ENCODE assay signal across 9 mouse cellular contexts in the genomic region with DNA sequence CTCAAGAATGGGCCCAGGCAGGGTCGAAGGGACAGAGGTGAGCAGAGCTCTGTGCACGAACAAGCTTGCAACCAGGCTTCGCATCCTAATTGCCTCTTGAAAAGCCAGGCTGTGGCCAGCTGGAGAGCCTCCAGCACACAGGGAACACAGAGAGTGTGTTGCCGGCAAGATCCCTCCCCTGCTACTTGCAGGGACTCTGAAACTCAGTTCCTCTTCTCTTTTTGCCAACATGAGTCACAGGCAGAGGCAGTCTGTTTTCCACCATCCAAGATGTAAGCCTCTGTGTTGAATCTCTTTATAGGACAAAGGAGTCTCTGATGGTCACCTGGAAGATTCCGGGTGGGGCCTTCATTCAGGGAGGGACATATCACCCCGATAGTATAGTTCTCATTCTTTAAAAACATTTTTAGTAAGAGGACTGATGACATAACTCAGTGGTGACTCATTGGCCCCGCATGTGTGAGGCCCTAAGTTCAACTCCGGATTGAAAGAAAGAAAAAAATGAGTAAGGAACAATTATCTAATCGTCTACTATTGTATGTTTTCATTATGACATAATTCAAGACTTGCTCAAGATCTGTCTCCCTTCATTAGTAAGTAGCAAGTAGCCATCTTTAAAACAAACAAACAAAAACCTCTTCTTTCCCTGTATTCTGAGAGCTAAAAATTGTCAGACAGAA. TPM values are rescaled to one million over a fixed set of nuclear protein-coding genes. Genes with fewer than 3 reads are reported as not detected.
DNase-seq lines count a peak whose midpoint lies in the region; ATAC-seq and TF ChIP-seq lines count a peak whose summit lies in the region.
"Had no signal": no experiment of that assay in that cellular context is flagged by ENCODE, and none has a peak within 500 bp of the region (broad histone marks: within the 10 kb centered on the region; RNA-seq: fewer than 3 reads in every experiment).

No protein-coding gene starts in this region.

- peak overlapping the region; percentile 13 for H3K9ac ChIP-seq in embryonic facial prominence, embryonic 11.5 days (replicated peaks; ENCODE audit: low read length)
- no peak overlapping the region for H3K9ac ChIP-seq in heart, postnatal 0 days (replicated peaks; ENCODE audit: low read depth, low read length)
- H3K9ac ChIP-seq in lung, embryonic 14.5 days = no peak overlapping the region

- DNase-seq in right cerebral cortex, adult 18-20 months = peak; percentile 42
- no peak for DNase-seq in right cerebral cortex, postnatal 25 days
- peak; percentile 24 for DNase-seq in embryonic facial prominence, embryonic 11.5 days (ENCODE audit: low spot score)
- peak; percentile 67 for DNase-seq in heart, postnatal 0 days (ENCODE audit: low spot score)
- peak; percentile 89 for DNase-seq in lung, embryonic 14.5 days
- peak; percentile 28 for DNase-seq in retina, embryonic 14.5 days (ENCODE audit: low spot score)
- no peak for DNase-seq in kidney, adult 9 months
- DNase-seq in thymus, adult 2 months = no peak

- H3K27ac ChIP-seq in embryonic facial prominence, embryonic 11.5 days (replicated peaks; ENCODE audit: low read depth, low read length) = no peak overlapping the region; the same call in 1 of the 2 replicates
- H3K27ac ChIP-seq in heart, postnatal 0 days (ENCODE audit: low read depth) = no peak overlapping the region
- peak overlapping the region; percentile 88 for H3K27ac ChIP-seq in lung, embryonic 14.5 days (ENCODE audit: low read depth)
- no peak overlapping the region for H3K27ac ChIP-seq in thymus, adult 2 months (ENCODE audit: control insufficient read depth, insufficient read depth, low read length)
- H3K27ac ChIP-seq: left cerebral cortex, adult 2 months had no signal

- H3K4me1 ChIP-seq in embryonic facial prominence, embryonic 11.5 days (ENCODE audit: control insufficient read depth, insufficient read depth, low read length) = no peaks in the 10 kb centered on the region
- no peaks in the 10 kb centered on the region for H3K4me1 ChIP-seq in heart, postnatal 0 days (ENCODE audit: control insufficient read depth, insufficient read depth)
- 0 out of 2 replicates have a peak, but pooled peaks cover 2% of the 10 kb centered on the region for H3K4me1 ChIP-seq in lung, embryonic 14.5 days (ENCODE audit: insufficient read depth)
- peaks cover 2% of the 10 kb centered on the region; the same call in 1 of the 2 replicates for H3K4me1 ChIP-seq in thymus, adult 2 months (replicated peaks; ENCODE audit: control insufficient read depth, insufficient read depth, low read length)

- no peaks in the 10 kb centered on the region for H3K36me3 ChIP-seq in embryonic facial prominence, embryonic 11.5 days (replicated peaks; ENCODE audit: control insufficient read depth, insufficient read depth, low read depth, low read length)
- no peaks in the 10 kb centered on the region for H3K36me3 ChIP-seq in heart, postnatal 0 days (replicated peaks; ENCODE audit: control insufficient read depth, insufficient read depth, low read length)
- no peaks in the 10 kb centered on the region for H3K36me3 ChIP-seq in lung, embryonic 14.5 days (ENCODE audit: insufficient read depth)
- no peaks in the 10 kb centered on the region for H3K36me3 ChIP-seq in thymus, adult 2 months (ENCODE audit: control insufficient read depth, insufficient read depth, low read length)

- WGBS in embryonic facial prominence, embryonic 11.5 days = 58% methylated on average over 9 of the region's 9 CpGs
- 29% methylated on average over 9 of the region's 9 CpGs for WGBS in heart, postnatal 0 days
- 31% methylated on average over 9 of the region's 9 CpGs for WGBS in lung, embryonic 14.5 days
- 68% methylated on average over 9 of the region's 9 CpGs for WGBS in thymus, adult 2 months

- no peaks in the 10 kb centered on the region for H3K27me3 ChIP-seq in embryonic facial prominence, embryonic 11.5 days (ENCODE audit: control insufficient read depth, insufficient read depth, low read length)
- no peaks in the 10 kb centered on the region for H3K27me3 ChIP-seq in heart, postnatal 0 days (ENCODE audit: control insufficient read depth, insufficient read depth, low read length)
- no peaks in the 10 kb centered on the region for H3K27me3 ChIP-seq in lung, embryonic 14.5 days (ENCODE audit: insufficient read depth, low read length)
- H3K27me3 ChIP-seq in thymus, adult 2 months (ENCODE audit: control insufficient read depth, insufficient read depth, low read length) = no peaks in the 10 kb centered on the region

- no peak for TF ChIP-seq POLR2A in thymus, adult 2 months (IDR thresholded peaks at IDR 0.05; ENCODE audit: control insufficient read depth, extremely low read depth, insufficient read depth, low read length, poor library complexity)

- ATAC-seq in embryonic facial prominence, embryonic 11.5 days (replicated peaks; ENCODE audit: insufficient number of reproducible peaks, low FRiP score, low TSS enrichment, low read depth) = no peak
- ATAC-seq in heart, postnatal 0 days (ENCODE audit: insufficient read depth, low read depth) = peak; percentile 88
- ATAC-seq in lung, embryonic 14.5 days (ENCODE audit: insufficient read depth) = peak; percentile 87

- TF ChIP-seq EP300 in heart, postnatal 0 days (IDR thresholded peaks at IDR 0.05; ENCODE audit: low read depth) = no peak

- no peak overlapping the region for H3K4me3 ChIP-seq in embryonic facial prominence, embryonic 11.5 days (ENCODE audit: low read depth, low read length)
- H3K4me3 ChIP-seq in heart, postnatal 0 days (ENCODE audit: low read depth, low read length) = no peak overlapping the region
- H3K4me3 ChIP-seq in lung, embryonic 14.5 days (ENCODE audit: low read depth, low read length) = no peak overlapping the region
- H3K4me3 ChIP-seq in thymus, adult 2 months (ENCODE audit: control insufficient read depth, insufficient read depth, low read length) = no peak overlapping the region
- H3K4me3 ChIP-seq: left cerebral cortex, adult 2 months had no signal

- no peaks in the 10 kb centered on the region for H3K9me3 ChIP-seq in embryonic facial prominence, embryonic 11.5 days (replicated peaks; ENCODE audit: control insufficient read depth, low read length)
- H3K9me3 ChIP-seq in heart, postnatal 0 days (replicated peaks; ENCODE audit: control insufficient read depth, low read length) = no peaks in the 10 kb centered on the region
- H3K9me3 ChIP-seq in lung, embryonic 14.5 days (ENCODE audit: low read depth, low read length) = no peaks in the 10 kb centered on the region

- H3K4me2 ChIP-seq in embryonic facial prominence, embryonic 11.5 days (ENCODE audit: low read depth, low read length) = no peak overlapping the region
- peak overlapping the region; percentile 11; the same call in 1 of the 2 replicates for H3K4me2 ChIP-seq in heart, postnatal 0 days (ENCODE audit: low read depth, low read length)
- H3K4me2 ChIP-seq in lung, embryonic 14.5 days = peak overlapping the region; percentile 1; the same call in 1 of the 2 replicates

- no peak for TF ChIP-seq CTCF in heart, postnatal 0 days (IDR thresholded peaks at IDR 0.05; ENCODE audit: low read depth)
- no peak for TF ChIP-seq CTCF in lung, embryonic 14.5 days (IDR thresholded peaks at IDR 0.05; ENCODE audit: low read depth)
- no peak for TF ChIP-seq CTCF in thymus, adult 2 months (IDR thresholded peaks at IDR 0.05; ENCODE audit: borderline replicate concordance, control insufficient read depth, extremely low read depth, insufficient read depth, low read length, poor library complexity)

RNA-seq across cellular contexts. Expression of gene Il20rb, which starts 46.3 kb away (rescaled TPM):
- 0.86 and 1.2 TPM in 2 replicates for polyA plus RNA-seq in embryonic facial prominence, embryonic 11.5 days (2014; fragmentation: Nextera tagmentation; extraction: Ambion mirVana)
- total RNA-seq in heart, postnatal 0 days (2014; rRNA removed; ENCODE audit: low replicate concordance) = 1.4 and 3.7 TPM in 2 replicates
- 0.84 and 1.7 TPM in 2 replicates for polyA plus RNA-seq in heart, postnatal 0 days (2015; fragmentation: Nextera tagmentation; extraction: Ambion mirVana)
- polyA plus RNA-seq in lung, embryonic 14.5 days (2014; fragmentation: Nextera tagmentation; extraction: Ambion mirVana) = 1.6 and 2.2 TPM in 2 replicates
- 8.0 and 8.3 TPM in 2 replicates for polyA plus RNA-seq in thymus, adult 2 months (2012; rRNA removed)

Comparison
In these comparisons a context has a peak if more than half of its experiments do, and no peak if none do; other contexts are left out.
1. DNase-seq: peak in right cerebral cortex, adult 18-20 months (single experiment), embryonic facial prominence, embryonic 11.5 days (single experiment), heart, postnatal 0 days (single experiment), lung, embryonic 14.5 days (single experiment) and retina, embryonic 14.5 days (single experiment); none in right cerebral cortex, postnatal 25 days (single experiment), kidney, adult 9 months (single experiment) and thymus, adult 2 months (single experiment).